Mouse (Mus musculus): Measurements from ENCODE around the gene Cpsf2. TPM values are rescaled to one million over a fixed set of nuclear protein-coding genes. Genes with fewer than 3 reads are reported as not detected.
"Not testable (repeated sequence)": the region's sequence is repeated elsewhere in the genome, so short reads cannot be mapped to it uniquely, and the experiment has no call there.

Gene Cpsf2
- total RNA-seq (2017) = 63.7 and 64.7 TPM in 2 replicates

DNA sequence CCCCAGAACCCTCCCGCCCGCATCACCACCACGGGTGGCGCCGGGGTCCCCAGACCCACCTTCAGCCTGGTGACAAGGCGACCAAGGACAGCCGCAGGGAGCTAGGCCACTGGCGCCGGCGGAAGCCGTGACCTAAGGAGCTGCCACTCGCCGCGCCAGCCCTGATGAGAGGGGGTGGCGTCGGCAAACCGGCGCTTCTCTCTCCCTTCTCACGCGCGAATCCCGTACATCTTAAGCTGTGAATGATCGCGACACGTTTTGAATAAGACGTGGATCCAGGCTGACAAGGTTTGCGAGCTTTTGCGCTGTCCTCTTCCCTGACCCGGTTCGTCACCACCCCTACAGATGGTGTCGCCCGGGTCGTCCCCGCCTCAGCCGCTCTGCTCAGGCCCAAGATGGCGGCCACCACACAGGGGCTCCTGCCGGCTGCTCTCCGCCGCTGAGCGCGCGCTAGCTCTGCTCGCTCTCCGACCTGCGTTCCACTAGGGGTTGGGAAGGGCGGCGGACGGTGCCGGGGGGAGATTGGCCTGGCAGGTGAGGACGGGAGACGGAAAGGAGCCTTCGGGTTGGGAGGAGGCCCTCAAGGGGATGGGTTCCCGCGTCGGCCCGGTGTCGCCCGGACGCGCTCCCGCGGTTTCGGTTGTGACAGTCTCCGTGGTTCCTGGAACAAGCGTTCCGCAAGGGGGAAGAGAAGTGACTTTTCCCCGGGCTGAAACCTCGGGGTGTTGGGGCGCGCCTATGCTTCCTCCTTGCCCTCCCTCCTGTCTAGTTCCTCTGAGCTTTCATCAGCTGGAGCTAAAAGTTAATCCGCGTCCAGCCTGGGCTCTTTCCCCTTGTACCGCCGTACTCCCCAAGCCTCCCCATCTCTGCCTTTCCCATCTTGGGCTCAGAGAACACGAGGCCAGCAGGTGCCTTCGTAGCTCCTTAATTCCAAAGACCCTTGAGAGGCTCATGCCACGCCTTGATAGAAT, at the start of gene Cpsf2:
Gene Cpsf2 (plus strand): TSS at position 388 of the 971 bp plus-strand sequence.
- peak; percentile 76 for ATAC-seq (ENCODE audit: extremely low read depth, insufficient number of reproducible peaks, low FRiP score, poor library complexity, severe bottlenecking)

DNA sequence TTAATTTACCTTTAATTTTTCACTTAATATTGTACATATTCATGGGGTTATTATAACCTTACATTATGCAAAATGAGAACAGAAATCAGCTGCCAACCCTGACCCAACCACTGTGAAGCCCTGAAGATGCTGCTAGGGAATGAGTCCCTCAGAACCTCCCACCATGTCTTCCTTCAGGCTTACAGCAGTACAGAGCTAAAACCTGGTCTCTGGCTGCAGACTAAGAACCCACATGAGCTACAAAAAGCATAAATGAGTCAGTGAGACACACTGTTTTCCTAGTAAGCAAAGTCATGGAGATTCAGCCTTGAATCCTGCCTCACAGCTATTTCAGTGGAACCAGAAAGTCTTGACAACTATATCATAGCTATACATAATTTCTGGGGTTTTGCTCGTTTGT, 47.4 kb upstream of the Cpsf2 start:
- ATAC-seq (ENCODE audit: extremely low read depth, insufficient number of reproducible peaks, low FRiP score, poor library complexity, severe bottlenecking) = no peak

- ATAC-seq (ENCODE audit: extremely low read depth, insufficient number of reproducible peaks, low FRiP score, poor library complexity, severe bottlenecking) = no peak
These were observed 40.6 kb upstream of the Cpsf2 start for GRCm38 (mm10) chr12:101935223-101935622.

DNA sequence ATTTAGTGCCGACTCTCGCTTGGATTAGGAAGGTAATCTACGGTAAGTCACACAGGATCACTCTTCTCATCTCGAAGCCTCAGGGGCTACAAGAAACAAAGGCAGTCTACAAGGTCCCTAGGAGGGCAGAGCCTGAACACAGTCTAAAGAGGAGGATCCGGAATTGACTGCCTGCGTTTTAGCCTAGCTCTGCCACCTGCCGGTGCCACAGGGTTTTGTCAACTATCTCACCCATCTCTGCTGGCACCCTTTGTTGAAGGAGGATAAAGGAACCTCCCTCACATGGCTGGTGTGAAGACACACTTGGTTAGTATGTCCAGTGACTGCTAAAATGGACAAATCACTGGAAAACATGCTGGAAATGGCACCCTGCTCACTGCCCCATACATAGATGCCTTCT, 38.2 kb upstream of the Cpsf2 start:
- no peak for ATAC-seq (ENCODE audit: extremely low read depth, insufficient number of reproducible peaks, low FRiP score, poor library complexity, severe bottlenecking)

- no peak for ATAC-seq (ENCODE audit: extremely low read depth, insufficient number of reproducible peaks, low FRiP score, poor library complexity, severe bottlenecking)
These were observed 27.8 kb upstream of the Cpsf2 start for GRCm38 (mm10) chr12:101947986-101948385.

DNA sequence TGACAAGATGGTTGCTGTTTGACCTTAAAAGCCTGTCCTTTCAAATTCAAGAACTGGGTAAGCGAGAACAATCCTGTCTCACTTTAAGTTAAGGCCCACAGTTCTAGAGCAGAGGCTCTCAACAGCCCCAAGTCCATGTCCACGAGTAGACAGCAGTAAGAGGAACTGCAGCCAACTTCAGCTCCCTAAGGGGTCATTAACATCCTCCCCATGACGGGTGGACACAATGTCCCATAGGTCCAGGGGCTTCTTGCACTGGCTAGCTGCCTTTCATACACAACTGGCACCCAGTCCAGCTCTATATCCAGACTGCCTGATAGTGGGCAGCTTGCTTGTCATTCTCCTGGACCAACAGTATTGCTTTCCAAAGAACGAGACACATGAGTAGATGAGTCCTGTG, 27.0 kb upstream of the Cpsf2 start:
- ATAC-seq (ENCODE audit: extremely low read depth, insufficient number of reproducible peaks, low FRiP score, poor library complexity, severe bottlenecking) = no peak

- not testable (repeated sequence) for ATAC-seq (ENCODE audit: extremely low read depth, insufficient number of reproducible peaks, low FRiP score, poor library complexity, severe bottlenecking)
These were observed 20.0 kb upstream of the Cpsf2 start for GRCm38 (mm10) chr12:101955821-101956220.

GRCm38 (mm10) chr12:101957079-101957941, 18.5 kb upstream of the Cpsf2 start:
- ATAC-seq (ENCODE audit: extremely low read depth, insufficient number of reproducible peaks, low FRiP score, poor library complexity, severe bottlenecking) = no peak

- ATAC-seq (ENCODE audit: extremely low read depth, insufficient number of reproducible peaks, low FRiP score, poor library complexity, severe bottlenecking) = peak; percentile 95
These were observed 17.7 kb upstream of the Cpsf2 start, which contains the start of gene Atxn3 for GRCm38 (mm10) chr12:101957942-101958544. TSS of gene Atxn3 (minus strand) at chr12:101958246.

GRCm38 (mm10) chr12:101958556-101958955, 17.2 kb upstream of the Cpsf2 start:
- 0 out of 2 replicates have a peak, but pooled peaks have one; percentile 20 for ATAC-seq (ENCODE audit: extremely low read depth, insufficient number of reproducible peaks, low FRiP score, poor library complexity, severe bottlenecking)

DNA sequence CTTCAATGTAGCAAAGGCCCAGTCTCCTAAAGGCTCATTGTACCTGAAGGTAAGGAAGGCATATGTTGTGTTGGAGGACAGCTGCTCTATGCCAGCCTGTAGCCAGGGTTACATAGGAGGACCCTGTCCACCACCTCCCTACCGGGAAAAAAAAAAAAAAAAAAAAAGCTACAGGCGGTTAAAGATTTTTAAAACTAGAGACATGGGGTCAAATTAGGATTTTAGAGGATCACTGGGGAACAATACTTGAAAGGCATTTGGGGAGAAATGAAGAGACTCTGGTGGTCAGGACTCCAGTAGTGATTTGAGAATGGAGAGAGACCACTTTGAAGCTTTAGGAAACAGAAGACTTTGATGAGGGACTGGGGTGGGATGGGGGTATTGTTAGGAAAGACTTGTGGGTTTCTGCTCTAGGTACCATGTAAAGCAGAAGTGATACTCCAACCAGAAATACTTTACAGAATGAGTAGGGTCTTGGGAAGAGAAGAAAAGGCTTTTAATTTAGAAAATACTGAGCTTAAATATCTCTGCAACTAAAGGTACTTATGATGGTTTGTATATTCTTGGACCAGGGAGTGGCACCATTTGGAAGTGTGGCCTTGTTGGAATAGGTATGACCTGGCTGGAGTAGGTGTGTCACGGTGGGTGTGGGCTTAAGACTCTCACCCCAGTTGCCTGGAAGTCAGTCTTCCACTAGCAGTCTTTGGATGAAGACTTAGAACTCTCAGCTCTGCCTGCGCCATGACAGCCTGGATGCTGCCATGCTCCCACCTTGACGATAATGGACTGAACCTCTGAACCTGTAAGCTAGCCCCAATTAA, 16.6 kb upstream of the Cpsf2 start:
- ATAC-seq (ENCODE audit: extremely low read depth, insufficient number of reproducible peaks, low FRiP score, poor library complexity, severe bottlenecking) = not testable (repeated sequence)

DNA sequence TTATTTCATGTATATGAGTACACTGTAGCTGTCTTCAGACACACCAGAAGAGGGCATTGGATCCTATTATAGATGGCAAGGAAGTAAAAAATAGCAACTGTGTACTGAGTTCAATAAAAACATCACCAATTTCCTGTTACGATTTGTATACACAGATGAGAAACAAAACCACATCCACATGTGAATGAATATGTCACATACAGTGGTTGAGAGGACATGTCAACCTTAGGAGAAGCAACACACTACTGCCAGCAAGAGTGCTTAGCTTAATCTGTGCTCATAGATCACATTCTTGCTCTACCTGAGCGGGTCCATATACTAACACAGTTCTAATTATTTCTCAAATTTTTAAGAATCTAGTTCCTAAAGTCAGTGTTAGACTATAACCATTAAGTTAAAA, 4.5 kb upstream of the Cpsf2 start:
- no peak for ATAC-seq (ENCODE audit: extremely low read depth, insufficient number of reproducible peaks, low FRiP score, poor library complexity, severe bottlenecking)

- ATAC-seq (ENCODE audit: extremely low read depth, insufficient number of reproducible peaks, low FRiP score, poor library complexity, severe bottlenecking) = no peak
These were observed 3.6 kb upstream of the Cpsf2 start for GRCm38 (mm10) chr12:101972230-101972629.

- no peak for ATAC-seq (ENCODE audit: extremely low read depth, insufficient number of reproducible peaks, low FRiP score, poor library complexity, severe bottlenecking)
These were observed 1.2 kb upstream of the Cpsf2 start for GRCm38 (mm10) chr12:101974571-101974970.

DNA sequence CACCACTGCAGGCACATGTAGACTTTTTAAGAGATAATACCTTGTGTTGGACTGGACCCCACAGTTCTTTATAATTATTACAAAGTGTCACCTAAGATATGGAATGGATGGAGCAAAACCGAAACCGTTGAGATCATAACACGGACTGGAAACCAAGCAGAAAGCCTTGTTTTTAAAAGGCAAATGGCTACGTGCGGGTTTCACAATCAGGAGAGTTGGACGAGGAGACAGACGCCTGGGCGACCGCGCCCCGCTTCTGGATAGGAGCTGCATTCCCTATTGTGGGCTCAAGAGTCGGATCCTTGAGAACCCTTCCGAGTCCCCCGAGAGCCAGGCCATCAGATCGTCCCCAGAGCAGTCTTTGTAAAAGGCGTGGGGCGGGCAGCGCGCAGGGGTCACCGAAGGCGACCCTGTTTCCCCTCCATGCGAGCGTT, 604 bp upstream of the Cpsf2 start:
- 0 out of 2 replicates have a peak, but pooled peaks have one; percentile 1 for ATAC-seq (ENCODE audit: extremely low read depth, insufficient number of reproducible peaks, low FRiP score, poor library complexity, severe bottlenecking)

DNA sequence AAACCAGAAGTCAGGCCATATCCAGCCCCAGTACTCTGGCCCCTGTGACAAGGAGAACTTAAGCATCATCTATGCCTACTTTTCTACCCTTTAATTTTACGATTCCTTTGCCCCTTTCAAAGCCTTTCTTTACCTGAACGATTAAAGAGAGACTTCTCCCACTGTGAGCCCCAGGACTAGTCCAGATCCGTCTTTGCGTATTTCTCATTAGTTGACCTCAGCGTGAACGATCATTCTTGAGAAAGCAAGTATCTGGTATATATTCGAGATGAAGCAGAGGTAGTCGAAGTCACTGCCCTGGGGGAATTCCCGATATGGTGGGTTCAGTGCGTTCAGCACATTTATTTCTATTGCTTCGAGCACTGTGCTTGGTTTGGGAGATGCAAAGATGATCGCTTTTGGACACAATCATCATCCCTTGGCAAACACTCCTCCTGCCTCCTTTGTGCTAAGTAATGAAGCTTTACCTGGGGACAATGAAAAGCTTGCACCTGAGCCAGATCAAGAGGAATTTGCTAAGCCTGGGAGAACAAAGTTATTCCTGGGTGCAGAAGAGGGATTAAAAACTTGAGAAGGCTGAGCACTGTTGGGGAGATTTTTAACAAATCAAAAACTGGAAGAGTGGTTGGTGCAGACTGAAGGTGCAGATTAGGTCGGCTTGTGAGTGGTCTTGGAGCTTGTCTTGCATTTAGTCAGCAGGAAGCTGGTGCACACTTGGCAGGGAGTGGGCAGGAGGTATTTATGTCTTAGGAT, 1.0 kb downstream of the Cpsf2 start:
- ATAC-seq (ENCODE audit: extremely low read depth, insufficient number of reproducible peaks, low FRiP score, poor library complexity, severe bottlenecking) = no peak

- no peak for ATAC-seq (ENCODE audit: extremely low read depth, insufficient number of reproducible peaks, low FRiP score, poor library complexity, severe bottlenecking)
These were observed 1.7 kb downstream of the Cpsf2 start for GRCm38 (mm10) chr12:101977404-101977915.

All from neutrophil, adult 5-6 weeks (primary cell).